Comparison of ENCODE assay signal across 8 mouse cellular contexts in the genomic region with DNA sequence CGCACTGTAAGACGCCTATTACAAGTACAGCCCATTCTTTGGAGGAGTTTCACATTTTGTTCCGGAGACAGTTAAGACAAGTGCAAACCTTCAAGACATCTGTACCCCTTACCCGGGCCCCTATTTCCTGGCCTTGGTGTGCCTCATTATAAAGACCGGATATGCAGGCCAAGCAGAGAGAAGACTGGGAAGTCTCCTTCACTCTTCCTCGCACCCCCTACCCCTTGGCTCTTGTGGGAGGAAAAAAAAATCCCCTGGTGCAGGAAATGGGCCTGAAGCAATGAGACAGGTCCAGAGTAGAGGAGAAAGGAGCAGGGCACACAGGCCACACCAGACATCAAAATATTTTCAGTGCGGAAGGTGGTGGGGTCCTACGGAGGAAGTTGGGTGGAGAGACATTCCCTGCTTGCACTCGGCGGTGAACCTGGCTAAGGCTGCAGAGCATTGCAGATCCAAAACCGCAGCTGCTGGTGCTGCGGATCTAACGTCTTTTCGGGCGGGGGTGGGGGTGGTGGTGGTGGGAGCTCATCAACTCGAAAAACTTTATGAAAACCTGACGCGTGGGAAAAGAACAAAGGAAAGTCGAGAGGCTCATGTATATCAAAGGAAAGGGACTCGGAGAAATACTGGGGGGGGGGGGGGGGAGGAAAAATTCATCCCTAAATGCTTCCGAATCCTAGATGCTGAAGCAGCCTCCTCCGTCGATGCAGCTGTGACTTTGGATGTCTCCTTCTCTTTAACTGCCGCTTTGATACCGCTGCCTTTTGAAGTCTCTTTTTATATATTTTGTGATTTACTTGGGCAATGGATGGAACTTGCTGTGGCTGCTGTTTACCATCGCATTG.
DNase-seq lines count a peak whose midpoint lies in the region; ATAC-seq and TF ChIP-seq lines count a peak whose summit lies in the region.

No protein-coding gene starts in this region.

- H3K4me1 ChIP-seq in intestine, postnatal 0 days (replicated peaks; ENCODE audit: control insufficient read depth, insufficient read depth, low read length) = 0 out of 2 replicates have a peak, but pooled peaks cover 3% of the 10 kb centered on the region
- peaks cover 6% of the 10 kb centered on the region for H3K4me1 ChIP-seq in lung, embryonic 16.5 days (replicated peaks; ENCODE audit: control insufficient read depth, insufficient read depth, low read length)

- H3K27ac ChIP-seq in intestine, postnatal 0 days (ENCODE audit: low read depth, low read length) = peak overlapping the region; percentile 41; the same call in 1 of the 2 replicates
- H3K27ac ChIP-seq in lung, embryonic 16.5 days (ENCODE audit: low read length) = peak overlapping the region; percentile 10

- WGBS in intestine, postnatal 0 days = 6% methylated on average over 26 of the region's 26 CpGs
- WGBS in lung, embryonic 16.5 days = 2% methylated on average over 26 of the region's 26 CpGs

- peak; percentile 31 for ATAC-seq in cerebellum, adult (ENCODE audit: insufficient number of reproducible peaks, low FRiP score, low TSS enrichment)
- ATAC-seq in granulocyte monocyte progenitor cell, adult 5-6 weeks (replicated peaks; ENCODE audit: poor library complexity, severe bottlenecking) = peak; percentile 35
- ATAC-seq in intestine, postnatal 0 days = peak; percentile 28; the same call in 1 of the 2 replicates
- peak; percentile 78 for ATAC-seq in lung, embryonic 16.5 days (ENCODE audit: low read depth)

- no peak for TF ChIP-seq CTCF in intestine, postnatal 0 days (IDR thresholded peaks at IDR 0.05; ENCODE audit: low read depth)

- H3K9me3 ChIP-seq in intestine, postnatal 0 days (ENCODE audit: control insufficient read depth) = no peaks in the 10 kb centered on the region
- no peaks in the 10 kb centered on the region for H3K9me3 ChIP-seq in lung, embryonic 16.5 days (ENCODE audit: control insufficient read depth, low read length)

- H3K4me3 ChIP-seq in intestine, postnatal 0 days (ENCODE audit: low read depth, low read length) = peak overlapping the region; percentile 36
- H3K4me3 ChIP-seq in lung, embryonic 16.5 days (ENCODE audit: low read length) = peak overlapping the region; percentile 53

- DNase-seq in cerebellum, adult 11 months = no peak
- DNase-seq in brain, adult 2 months (ENCODE audit: low read depth, low spot score) = peak; percentile 36
- DNase-seq in ovary, postnatal 36 days (ENCODE audit: low spot score) = peak; percentile 9
- no peak for DNase-seq in c-Kit-positive CD71-positive TER-119-positive erythroid progenitor cells, embryonic 14.5 days (ENCODE audit: low spot score)

- H3K36me3 ChIP-seq in intestine, postnatal 0 days (ENCODE audit: control insufficient read depth, insufficient read depth) = no peaks in the 10 kb centered on the region
- no peaks in the 10 kb centered on the region for H3K36me3 ChIP-seq in lung, embryonic 16.5 days (ENCODE audit: control insufficient read depth, insufficient read depth, low read length)

- H3K9ac ChIP-seq in intestine, postnatal 0 days (ENCODE audit: low read depth, low read length) = peak overlapping the region; percentile 34; the same call in 1 of the 2 replicates
- peak overlapping the region; percentile 6 for H3K9ac ChIP-seq in lung, embryonic 16.5 days (ENCODE audit: low read length)

- H3K4me2 ChIP-seq in intestine, postnatal 0 days (replicated peaks; ENCODE audit: low read depth) = peak overlapping the region; percentile 65
- peak overlapping the region; percentile 55 for H3K4me2 ChIP-seq in lung, embryonic 16.5 days (ENCODE audit: low read depth, low read length)

- no peaks in the 10 kb centered on the region for H3K27me3 ChIP-seq in intestine, postnatal 0 days (replicated peaks; ENCODE audit: control insufficient read depth, insufficient read depth, low read length)
- no peaks in the 10 kb centered on the region for H3K27me3 ChIP-seq in lung, embryonic 16.5 days (ENCODE audit: control insufficient read depth, insufficient read depth, low read depth, low read length)

Comparison
In these comparisons a context has a peak if more than half of its experiments do, and no peak if none do; other contexts are left out.
1. ATAC-seq: peak in every context shown above with its lines; median percentile 78 in lung, embryonic 16.5 days; 35 in granulocyte monocyte progenitor cell, adult 5-6 weeks; 31 in cerebellum, adult; 28 in intestine, postnatal 0 days.
2. DNase-seq: peak in brain, adult 2 months (single experiment) and ovary, postnatal 36 days (single experiment); none in cerebellum, adult 11 months (single experiment) and c-Kit-positive CD71-positive TER-119-positive erythroid progenitor cells, embryonic 14.5 days (single experiment).